Mouse (Mus musculus): ENCODE data around the gene Apoa1.

Apoa1 gene

GRCm38 (mm10) chr9:46215338-46216322 is 12.8 kb upstream of the Apoa1 start:
- in situ Hi-C loops (cut with MboI): no loop called here

- in situ Hi-C loops (cut with MboI): no loop called here
Measured at GRCm38 (mm10) chr9:46216744-46217470, 11.5 kb upstream of the Apoa1 start.

GRCm38 (mm10) chr9:46218176-46218575 is 10.2 kb upstream of the Apoa1 start:
- in situ Hi-C loops (cut with MboI): no loop called here

- in situ Hi-C loops (cut with MboI): no loop called here
Measured at GRCm38 (mm10) chr9:46223090-46223489, 5.3 kb upstream of the Apoa1 start.

GRCm38 (mm10) chr9:46224101-46224500 is 4.3 kb upstream of the Apoa1 start:
- in situ Hi-C loops (cut with MboI): no loop called here

- in situ Hi-C loops (cut with MboI): no loop called here
Measured at GRCm38 (mm10) chr9:46224945-46225660, 3.3 kb upstream of the Apoa1 start.

GRCm38 (mm10) chr9:46227064-46227614 is 1.2 kb upstream of the Apoa1 start:
- in situ Hi-C loops (cut with MboI): no loop called here

GRCm38 (mm10) chr9:46229573-46230449 is 1.4 kb downstream of the Apoa1 start:
- in situ Hi-C loops (cut with MboI): no loop called here

- in situ Hi-C loops (cut with MboI): no loop called here
Measured at GRCm38 (mm10) chr9:46230450-46230975, 2.1 kb downstream of the Apoa1 start.

- in situ Hi-C loops (cut with MboI): no loop called here
Measured at GRCm38 (mm10) chr9:46235196-46235595, 6.8 kb downstream of the Apoa1 start.

GRCm38 (mm10) chr9:46235596-46235648 is 7.0 kb downstream of the Apoa1 start, which contains the start of gene Apoc3:
Apoc3 (minus strand) TSS chr9:46235636.
- in situ Hi-C loops (cut with MboI): no loop called here

GRCm38 (mm10) chr9:46235649-46236048 is 7.3 kb downstream of the Apoa1 start:
- in situ Hi-C loops (cut with MboI): no loop called here

GRCm38 (mm10) chr9:46238850-46239249 is 10.5 kb downstream of the Apoa1 start:
- in situ Hi-C loops (cut with MboI): no loop called here

- in situ Hi-C loops (cut with MboI): no loop called here
Measured at GRCm38 (mm10) chr9:46240526-46241153, 12.3 kb downstream of the Apoa1 start, which contains the start of gene Apoa4. Apoa4 (plus strand) TSS chr9:46240696.

- in situ Hi-C loops (cut with MboI): no loop called here
Measured at GRCm38 (mm10) chr9:46241818-46242217, 13.4 kb downstream of the Apoa1 start.

- in situ Hi-C loops (cut with MboI): no loop called here
Measured at GRCm38 (mm10) chr9:46243122-46243521, 14.7 kb downstream of the Apoa1 start.

- in situ Hi-C loops (cut with MboI): no loop called here
Measured at GRCm38 (mm10) chr9:46243584-46243983, 15.2 kb downstream of the Apoa1 start.

GRCm38 (mm10) chr9:46246752-46247324 is 18.5 kb downstream of the Apoa1 start:
- in situ Hi-C loops (cut with MboI): no loop called here

- in situ Hi-C loops (cut with MboI): no loop called here
Measured at GRCm38 (mm10) chr9:46256177-46256576, 27.8 kb downstream of the Apoa1 start.

- in situ Hi-C loops (cut with MboI): no loop called here
Measured at GRCm38 (mm10) chr9:46256658-46257385, 28.4 kb downstream of the Apoa1 start.

Data from mature B cell (primary cell).